Mouse (Mus musculus): ENCODE data around the gene Isg20l2.

DNA sequence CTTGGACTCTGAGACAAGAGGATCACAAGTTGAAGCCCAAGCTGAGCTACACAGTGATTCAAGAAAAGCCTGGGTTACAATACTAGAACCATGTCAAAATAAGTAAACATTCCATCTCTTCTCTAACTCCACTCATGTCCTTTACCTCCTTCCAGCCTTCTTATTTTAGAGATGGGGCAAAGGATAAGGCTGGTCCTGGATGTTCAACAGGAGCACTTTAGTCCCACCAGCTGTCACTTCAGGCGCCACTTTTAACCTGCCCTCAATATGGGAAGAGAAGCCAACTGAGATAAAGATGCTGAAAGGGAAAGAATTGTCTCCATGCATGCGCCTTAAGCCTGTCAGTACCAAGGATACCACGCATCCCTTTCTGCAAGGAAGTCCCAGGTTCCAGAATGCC lies 45.8 kb upstream of the Isg20l2 start:
- TF ChIP-seq CTCF (IDR thresholded peaks at IDR 0.05; ENCODE audit: low read depth) (no peak), EP300 (IDR thresholded peaks at IDR 0.05; ENCODE audit: low read depth) (no peak)

Measured in heart, postnatal 0 days (tissue).